Mouse (Mus musculus) CH12.LX (cell line): Measurements from ENCODE around the gene Creb5. TPM values are rescaled to one million over a fixed set of nuclear protein-coding genes. Genes with fewer than 3 reads are reported as not detected.

Experiments
- DNase-seq: peaks from one replicate; pipeline ENCODE4 v3.0.0-alpha.2; 2013; ENCODE audit errors: extremely low read depth
- H3K27ac ChIP-seq: 2 replicates; pipeline ENCODE4 v1.5.1; 2012; ENCODE audit warnings: low read depth, mild to moderate bottlenecking, control low read depth, moderate library complexity; ENCODE audit not compliant: insufficient read depth
- H3K27me3 ChIP-seq: replicated peaks from 2 replicates; pipeline ENCODE3; 2012; ENCODE audit warnings: inconsistent platforms
- H3K36me3 ChIP-seq, 2 experiments: replicated peaks in 1 of 2; 2 replicates each; pipeline versions ENCODE3 to v1.6.1; 2012; ENCODE audit warnings: inconsistent platforms in 1 of 2, low read length in 1 of 2, mild to moderate bottlenecking in 1 of 2, mixed read lengths in 1 of 2, moderate library complexity in 1 of 2; ENCODE audit not compliant: control insufficient read depth in 1 of 2, insufficient read depth in 1 of 2
- H3K4me1 ChIP-seq, 2 experiments: 2 replicates each; pipeline ENCODE4 v1.6.1; 2012; ENCODE audit warnings: inconsistent platforms in 1 of 2, moderate library complexity in 1 of 2; ENCODE audit not compliant: insufficient read depth in 2 of 2, control insufficient read depth in 1 of 2
- H3K4me2 ChIP-seq: 2 replicates; pipeline ENCODE4 v1.6.1; 2012; ENCODE audit warnings: low read depth, mild to moderate bottlenecking, control low read depth; ENCODE audit not compliant: poor library complexity, insufficient read depth, severe bottlenecking
- H3K4me3 ChIP-seq, 3 experiments: fragments of 150-350 bp in 1 of 3; sonication (generic) in 1 of 3; replicated peaks in 1 of 3; 2 replicates each; pipeline versions ENCODE3 to v1.5.1; 2011 to 2012; ENCODE audit warnings: low read depth in 2 of 3, low read length in 2 of 3, mild to moderate bottlenecking in 2 of 3, moderate library complexity in 2 of 3, control low read depth in 1 of 3, improper control_type of control experiment in 1 of 3, inconsistent platforms in 1 of 3, mixed read lengths in 1 of 3; ENCODE audit not compliant: poor library complexity in 1 of 3
- H3K79me2 ChIP-seq: replicated peaks from 2 replicates; pipeline ENCODE4 v1.6.1; 2012; ENCODE audit warnings: mild to moderate bottlenecking, moderate library complexity; ENCODE audit not compliant: control insufficient read depth, poor library complexity, insufficient read depth, severe bottlenecking; ENCODE audit errors: extremely low read depth
- H3K9ac ChIP-seq: 2 replicates; pipeline ENCODE4 v1.6.1; 2012; ENCODE audit warnings: low read depth, mild to moderate bottlenecking, control low read depth, moderate library complexity; ENCODE audit not compliant: insufficient read depth
- H3K9me3 ChIP-seq: replicated peaks from 2 replicates; pipeline ENCODE3; 2012; ENCODE audit warnings: low read length, inconsistent platforms, mixed read lengths
- BHLHE40 ChIP-seq: IDR thresholded peaks from 2 replicates; pipeline ENCODE4 v1.6.1; 2011; ENCODE audit warnings: mild to moderate bottlenecking, low read depth, low read length, improper control_type of control experiment
- CHD1 ChIP-seq: IDR thresholded peaks from 2 replicates; pipeline ENCODE4 v1.6.1; 2012; ENCODE audit warnings: low read depth, low read length, improper control_type of control experiment, inconsistent platforms
- CTCF ChIP-seq, 2 experiments: IDR thresholded peaks in 1 of 2; conservative IDR thresholded peaks in 1 of 2; 2 replicates each; pipeline ENCODE4 v1.5.1; 2011 to 2012; ENCODE audit warnings: low read depth in 2 of 2, low read length in 2 of 2, improper control_type of control experiment in 1 of 2, inconsistent platforms in 1 of 2, mild to moderate bottlenecking in 1 of 2, moderate library complexity in 1 of 2
- ELF1 ChIP-seq: IDR thresholded peaks from 2 replicates; pipeline ENCODE4 v1.6.1; 2014; ENCODE audit warnings: low read depth, mild to moderate bottlenecking, inconsistent platforms, low read length, improper control_type of control experiment
- EP300 ChIP-seq: IDR thresholded peaks from 2 replicates; pipeline ENCODE4 v1.6.1; 2011; ENCODE audit warnings: low read length, improper control_type of control experiment
- IRF4 ChIP-seq: IDR thresholded peaks from 2 replicates; pipeline ENCODE4 v1.6.1; 2014; ENCODE audit warnings: low read depth, mild to moderate bottlenecking, inconsistent platforms, low read length, improper control_type of control experiment
- JUN ChIP-seq: IDR thresholded peaks from 2 replicates; pipeline ENCODE4 v1.6.1; 2011; ENCODE audit warnings: low read depth, mild to moderate bottlenecking, low read length, improper control_type of control experiment, moderate library complexity; ENCODE audit not compliant: insufficient read depth
- JUND ChIP-seq: conservative IDR thresholded peaks from 2 replicates; pipeline ENCODE4 v1.6.1; 2011; ENCODE audit warnings: low read depth, low read length, improper control_type of control experiment
- MAFK ChIP-seq: IDR thresholded peaks from 2 replicates; pipeline ENCODE4 v1.6.1; 2011; ENCODE audit warnings: low read length, improper control_type of control experiment; ENCODE audit not compliant: insufficient replicate concordance
- MAX ChIP-seq: IDR thresholded peaks from 2 replicates; pipeline ENCODE4 v1.6.1; 2011; ENCODE audit warnings: low read length, improper control_type of control experiment
- MEF2A ChIP-seq: IDR thresholded peaks from 2 replicates; pipeline ENCODE4 v1.6.1; 2014; ENCODE audit warnings: low read depth, mild to moderate bottlenecking, inconsistent platforms, low read length, improper control_type of control experiment, borderline replicate concordance
- MXI1 ChIP-seq: IDR thresholded peaks from 2 replicates; pipeline ENCODE4 v1.6.1; 2011; ENCODE audit warnings: mild to moderate bottlenecking, low read depth, low read length, improper control_type of control experiment
- PAX5 ChIP-seq: IDR thresholded peaks from 2 replicates; pipeline ENCODE4 v1.6.1; 2012; ENCODE audit warnings: low read length, inconsistent platforms, mixed read lengths
- POLR2A ChIP-seq: IDR thresholded peaks from 2 replicates; pipeline ENCODE4 v1.6.1; 2011; ENCODE audit warnings: low read depth, mild to moderate bottlenecking, improper control_type of control experiment, low read length
- SMC3 ChIP-seq: IDR thresholded peaks from 2 replicates; pipeline ENCODE4 v1.6.1; 2011; ENCODE audit warnings: low read depth, low read length, improper control_type of control experiment
- TBP ChIP-seq: conservative IDR thresholded peaks from 2 replicates; pipeline ENCODE4 v1.6.1; 2011; ENCODE audit warnings: low read depth, low read length, improper control_type of control experiment
- TCF12 ChIP-seq: IDR thresholded peaks from 2 replicates; pipeline ENCODE4 v1.6.1; 2014; ENCODE audit warnings: low read depth, mild to moderate bottlenecking, inconsistent platforms, low read length, improper control_type of control experiment
- UBTF ChIP-seq: IDR thresholded peaks from 2 replicates; pipeline ENCODE4 v1.6.1; 2012; ENCODE audit warnings: low read depth, mild to moderate bottlenecking, inconsistent platforms, low read length, improper control_type of control experiment, moderate library complexity
- USF2 ChIP-seq: conservative IDR thresholded peaks from 2 replicates; pipeline ENCODE4 v1.6.1; 2011; ENCODE audit warnings: low read depth, low read length, improper control_type of control experiment
- ZC3H11A ChIP-seq: IDR thresholded peaks from 2 replicates; pipeline ENCODE4 v1.6.1; 2012; ENCODE audit warnings: low read depth, mild to moderate bottlenecking, inconsistent platforms, low read length, improper control_type of control experiment
- ZKSCAN1 ChIP-seq: IDR thresholded peaks from 2 replicates; pipeline ENCODE4 v1.6.1; 2012; ENCODE audit warnings: low read depth, inconsistent platforms, low read length, improper control_type of control experiment, borderline replicate concordance
- dilution Hi-C: fragments of 300-500 bp; cut with MboI; formaldehyde crosslinking; loops from 2 replicates; pipeline ENCODE4 v1.14.3; 2020; ENCODE audit warnings: low sequenced_read_pairs; ENCODE audit not compliant: extremely low pct_unique_long_range_greater_than_20kb, extremely low pct_ligation_motif_present
- in situ Hi-C: fragments of 300-500 bp; cut with MboI; formaldehyde crosslinking; loops from 3 replicates; pipeline ENCODE4 v1.14.3; 2019; ENCODE audit warnings: low sequenced_read_pairs, low pct_ligation_motif_present, low pct_unique_long_range_greater_than_20kb, mixed read lengths
- polyA plus RNA-seq: library from polyadenylated mRNA; unstranded; fragments of >175 nt; gene quantifications from 2 replicates; pipeline ENCODE4 v1.2.1, GENCODE M21; 2012; ENCODE audit warnings: low read depth; ENCODE audit not compliant: insufficient read length
- total RNA-seq, 2 experiments: library from RNA; depleted of rRNA; stranded (reverse); fragments of 300-350 nt in 1 of 2; fragments of >200 nt in 1 of 2; gene quantifications; 2 replicates each; pipeline ENCODE4 v1.2.3; 2012 to 2014

Creb5 gene
- total and polyA plus RNA-seq, 3 experiments: 0.68 to 2.1 (median 0.86) TPM

GRCm38 (mm10) chr6:53493864-53494263 is 206.8 kb downstream of the Creb5 start:
- Histone ChIP-seq H3K9ac (no peak overlapping the region), H3K4me1 (peaks cover 25 to 65% of the 10 kb centered on the region in 2 experiments), H3K27me3 (no peaks in the 10 kb centered on the region), H3K4me2 (no peak overlapping the region), H3K27ac (no peak overlapping the region), H3K4me3 (no peak overlapping the region), H3K79me2 (no peaks in the 10 kb centered on the region), H3K9me3 (peaks cover 5% of the 10 kb centered on the region), H3K36me3 (no peaks in the 10 kb centered on the region)
- TF ChIP-seq CTCF (conservative IDR thresholded peaks at IDR 0.05 in 1 of 2, IDR thresholded peaks at IDR 0.05 in 1 of 2; ENCODE audit: low read depth in 2 of 2, low read length in 2 of 2): no peak
- TF ChIP-seq MAFK: no peak
- TF ChIP-seq MXI1: no peak
- no peak for TF ChIP-seq IRF4
- no peak for TF ChIP-seq JUND
- TF ChIP-seq JUN: no peak
- no peak for TF ChIP-seq ZC3H11A
- no peak for TF ChIP-seq POLR2A
- no peak for TF ChIP-seq UBTF
- TF ChIP-seq ELF1: no peak
- no peak for TF ChIP-seq ZKSCAN1
- no peak for TF ChIP-seq CHD1
- no peak for TF ChIP-seq SMC3
- no peak for TF ChIP-seq MAX
- no peak for TF ChIP-seq TCF12
- no peak for TF ChIP-seq MEF2A
- in situ Hi-C loops: no loop called here
- DNase-seq: no peak
- dilution Hi-C loops: no loop called here

GRCm38 (mm10) chr6:53495667-53496066 is 208.6 kb downstream of the Creb5 start:
- no peaks in the 10 kb centered on the region for H3K36me3 ChIP-seq
- H3K4me3 ChIP-seq: no peak overlapping the region
- dilution Hi-C loops (no loop called here), in situ Hi-C loops (no loop called here)
- peaks cover 8% of the 10 kb centered on the region for H3K9me3 ChIP-seq
- TF ChIP-seq IRF4 (no peak), EP300 (no peak), JUN (no peak), ZKSCAN1 (no peak), USF2 (no peak), TBP (no peak), BHLHE40 (no peak), MAX (no peak), PAX5 (no peak)
- H3K4me2 ChIP-seq: no peak overlapping the region
- DNase-seq: no peak
- no peaks in the 10 kb centered on the region for H3K79me2 ChIP-seq
- no peak overlapping the region for H3K9ac ChIP-seq
- no peaks in the 10 kb centered on the region for H3K27me3 ChIP-seq
- H3K27ac ChIP-seq: no peak overlapping the region
- H3K4me1 ChIP-seq: peaks cover 25 to 65% of the 10 kb centered on the region in 2 experiments
